Mouse (Mus musculus): ENCODE results near the gene Hnrnph3. TPM values are rescaled to one million over a fixed set of nuclear protein-coding genes. Genes with fewer than 3 reads are reported as not detected.

The Hnrnph3 gene
- polyA plus RNA-seq, 1 experiment: 25.0 TPM

DNA sequence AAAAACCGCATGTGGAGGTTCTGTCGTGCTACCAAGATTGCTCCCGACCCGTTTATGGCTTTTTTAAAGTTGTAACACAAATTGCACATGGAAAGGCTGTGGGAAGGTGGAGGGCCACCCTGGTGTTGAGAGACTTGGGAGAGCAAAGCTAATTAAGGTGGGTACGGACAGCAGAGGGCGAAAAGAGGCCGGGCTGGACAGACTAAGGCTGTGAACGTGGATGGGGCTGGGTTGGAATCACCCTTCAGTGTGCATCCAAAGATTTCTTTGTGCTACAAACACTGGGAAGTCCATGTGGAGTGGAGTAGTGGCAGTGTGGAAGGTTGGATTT, 528 bp upstream of the Hnrnph3 start:
- Histone ChIP-seq H3K4me1 (ENCODE audit: control insufficient read depth, insufficient read depth, low read length) (peaks cover 6% of the 10 kb centered on the region), H3K27ac (ENCODE audit: insufficient read depth, low read depth, low read length) (peak overlapping the region; percentile 89), H3K4me3 (ENCODE audit: insufficient read depth, low read depth, low read length) (peak overlapping the region; percentile 60), H3K36me3 (ENCODE audit: control insufficient read depth, insufficient read depth, low read length) (no peaks in the 10 kb centered on the region), H3K27me3 (replicated peaks; ENCODE audit: control insufficient read depth, insufficient read depth, low read length) (no peaks in the 10 kb centered on the region)
- no peak for TF ChIP-seq POLR2A (IDR thresholded peaks at IDR 0.05; ENCODE audit: low read depth, low read length)
- peak; percentile 64 for TF ChIP-seq CTCF (conservative IDR thresholded peaks at IDR 0.05; ENCODE audit: insufficient read depth, insufficient read length, low read depth, low read length)
- DNase-seq: peak; percentile 86
- under 1% methylated on average over 8 of the region's 8 CpGs for WGBS

DNA sequence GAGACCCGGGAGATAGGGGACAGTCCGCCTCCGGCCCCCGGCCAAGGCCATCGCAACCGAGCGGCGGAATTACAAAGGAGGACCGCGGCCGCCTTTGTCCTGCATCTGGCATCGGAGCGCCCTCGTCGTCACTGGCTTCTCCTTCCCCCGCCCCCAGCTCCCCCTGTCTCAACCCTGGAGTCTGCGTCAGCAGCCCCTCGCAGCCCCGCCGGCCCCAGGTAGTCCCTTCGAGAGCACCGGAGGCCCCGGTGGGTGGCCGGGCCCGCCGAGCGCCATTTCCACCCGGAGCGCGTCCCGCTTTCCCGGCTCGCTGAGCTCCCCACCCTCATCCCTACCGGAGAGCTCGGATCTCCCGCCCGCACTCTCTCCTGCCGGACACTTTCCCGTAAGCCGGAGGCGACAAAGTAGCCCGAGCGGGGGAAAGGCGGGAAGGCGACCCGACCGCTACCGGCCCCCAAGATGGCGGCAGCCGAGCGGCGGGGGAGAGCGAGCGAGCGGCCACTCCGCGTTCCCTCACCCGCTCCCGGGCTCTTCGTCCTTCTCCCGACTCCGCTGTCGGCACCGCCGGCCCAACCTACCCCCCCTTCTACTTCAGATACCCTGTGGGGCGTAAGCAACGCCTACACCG, 782 bp downstream of the Hnrnph3 start:
- TF ChIP-seq POLR2A (IDR thresholded peaks at IDR 0.05; ENCODE audit: low read depth, low read length) (no peak), CTCF (conservative IDR thresholded peaks at IDR 0.05; ENCODE audit: insufficient read depth, insufficient read length, low read depth, low read length) (no peak)
- no peaks in the 10 kb centered on the region for H3K36me3 ChIP-seq (ENCODE audit: control insufficient read depth, insufficient read depth, low read length)
- DNase-seq: peak; percentile 65
- WGBS: under 1% methylated on average over 67 of the region's 68 CpGs
- H3K27me3 ChIP-seq (replicated peaks; ENCODE audit: control insufficient read depth, insufficient read depth, low read length): no peaks in the 10 kb centered on the region
- H3K27ac ChIP-seq (ENCODE audit: insufficient read depth, low read depth, low read length): peak overlapping the region; percentile 99
- H3K4me3 ChIP-seq (ENCODE audit: insufficient read depth, low read depth, low read length): peak overlapping the region; percentile 92
- peaks cover 8% of the 10 kb centered on the region for H3K4me1 ChIP-seq (ENCODE audit: control insufficient read depth, insufficient read depth, low read length)

DNA sequence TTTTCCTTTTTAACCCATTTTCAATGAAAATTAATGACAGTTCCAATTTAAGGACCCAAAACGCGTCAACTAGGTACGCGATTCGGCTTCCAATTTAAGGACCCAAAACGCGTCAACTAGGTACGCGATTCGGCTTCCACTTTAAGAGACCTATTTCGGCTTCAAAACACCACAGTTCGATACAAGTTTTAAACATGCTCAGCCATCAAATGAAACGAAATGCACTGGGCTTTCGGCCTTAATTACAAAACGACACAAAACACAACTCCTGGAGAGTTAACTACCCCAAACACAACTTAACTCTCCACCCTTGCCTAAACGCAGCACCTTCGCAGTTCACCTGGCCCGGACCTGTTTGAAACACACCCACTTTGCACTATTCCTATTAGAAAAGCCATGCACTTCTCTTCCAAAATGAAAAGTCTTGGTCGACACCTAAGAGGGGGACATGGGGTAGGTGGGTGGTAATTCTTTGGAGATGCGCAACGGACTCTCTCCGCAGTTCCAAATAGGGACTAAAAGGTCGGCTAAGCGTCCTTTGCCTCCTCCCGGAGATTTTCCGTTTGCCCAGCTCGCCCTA, 1.4 kb downstream of the Hnrnph3 start:
- Histone ChIP-seq H3K27me3 (replicated peaks; ENCODE audit: control insufficient read depth, insufficient read depth, low read length) (no peaks in the 10 kb centered on the region), H3K4me1 (ENCODE audit: control insufficient read depth, insufficient read depth, low read length) (peaks cover 8% of the 10 kb centered on the region), H3K4me3 (ENCODE audit: insufficient read depth, low read depth, low read length) (peak overlapping the region; percentile 92), H3K27ac (ENCODE audit: insufficient read depth, low read depth, low read length) (peak overlapping the region; percentile 99), H3K36me3 (ENCODE audit: control insufficient read depth, insufficient read depth, low read length) (peaks cover 4% of the 10 kb centered on the region)
- TF ChIP-seq CTCF (conservative IDR thresholded peaks at IDR 0.05; ENCODE audit: insufficient read depth, insufficient read length, low read depth, low read length) (no peak), POLR2A (IDR thresholded peaks at IDR 0.05; ENCODE audit: low read depth, low read length) (no peak)
- under 1% methylated on average over 27 of the region's 27 CpGs for whole genome bisulfite sequencing
- peak; percentile 26 for DNase-seq

DNA sequence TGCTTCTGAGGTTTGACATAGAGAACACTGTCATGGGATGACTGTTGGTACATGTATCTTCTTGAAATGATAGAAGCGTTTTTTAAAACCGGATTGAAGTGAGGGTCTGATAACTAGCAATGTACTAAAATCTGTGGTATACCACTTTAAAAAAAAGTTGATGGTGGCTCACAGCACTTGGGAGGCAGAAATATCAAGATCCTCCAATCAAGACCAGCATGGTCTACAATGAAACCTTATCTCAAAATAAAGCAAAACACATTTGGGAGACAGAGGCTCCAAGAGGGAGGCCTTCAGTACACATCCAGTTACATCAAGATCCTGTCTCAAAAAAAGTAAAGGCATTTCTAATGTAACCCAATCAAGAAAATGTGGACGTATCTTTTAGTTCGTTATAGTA, 2.3 kb downstream of the Hnrnph3 start:
- H3K27ac ChIP-seq (ENCODE audit: insufficient read depth, low read depth, low read length): no peak overlapping the region
- 24% methylated on average over 4 of the region's 4 CpGs for WGBS
- peaks cover 8% of the 10 kb centered on the region for H3K36me3 ChIP-seq (ENCODE audit: control insufficient read depth, insufficient read depth, low read length)
- DNase-seq: no peak
- no peaks in the 10 kb centered on the region for H3K27me3 ChIP-seq (replicated peaks; ENCODE audit: control insufficient read depth, insufficient read depth, low read length)
- H3K4me3 ChIP-seq (ENCODE audit: insufficient read depth, low read depth, low read length): peak overlapping the region; percentile 35
- H3K4me1 ChIP-seq (ENCODE audit: control insufficient read depth, insufficient read depth, low read length): peaks cover 8% of the 10 kb centered on the region
- TF ChIP-seq POLR2A (IDR thresholded peaks at IDR 0.05; ENCODE audit: low read depth, low read length): no peak
- TF ChIP-seq CTCF (conservative IDR thresholded peaks at IDR 0.05; ENCODE audit: insufficient read depth, insufficient read length, low read depth, low read length): no peak

DNA sequence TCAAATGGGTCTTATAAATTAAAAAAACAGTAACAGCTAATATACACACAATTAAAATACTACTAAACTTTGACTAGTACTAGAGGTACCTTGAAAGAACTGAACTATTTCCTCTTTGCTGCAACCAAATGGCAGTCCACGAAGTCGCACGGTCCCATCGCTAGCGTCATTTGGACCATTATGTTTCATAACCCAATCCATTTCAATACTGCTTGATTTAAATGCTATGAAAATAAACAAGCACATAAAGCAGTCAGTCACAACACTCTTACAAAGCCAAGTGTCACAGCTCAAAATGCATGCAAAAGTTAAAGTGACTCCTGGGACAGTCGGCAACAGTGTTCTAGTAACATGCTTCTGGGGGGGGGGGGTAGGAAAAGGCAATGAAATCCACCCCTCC, 4.7 kb downstream of the Hnrnph3 start:
- Histone ChIP-seq H3K27me3 (replicated peaks; ENCODE audit: control insufficient read depth, insufficient read depth, low read length) (no peaks in the 10 kb centered on the region), H3K27ac (ENCODE audit: insufficient read depth, low read depth, low read length) (no peak overlapping the region), H3K36me3 (ENCODE audit: control insufficient read depth, insufficient read depth, low read length) (peaks cover 14% of the 10 kb centered on the region), H3K4me1 (ENCODE audit: control insufficient read depth, insufficient read depth, low read length) (peaks cover 8% of the 10 kb centered on the region; the same call in 1 of the 2 replicates), H3K4me3 (ENCODE audit: insufficient read depth, low read depth, low read length) (no peak overlapping the region)
- DNase-seq: peak; percentile 5
- 64% methylated on average over 6 of the region's 6 CpGs for WGBS
- TF ChIP-seq CTCF (conservative IDR thresholded peaks at IDR 0.05; ENCODE audit: insufficient read depth, insufficient read length, low read depth, low read length) (no peak), POLR2A (IDR thresholded peaks at IDR 0.05; ENCODE audit: low read depth, low read length) (no peak)

DNA sequence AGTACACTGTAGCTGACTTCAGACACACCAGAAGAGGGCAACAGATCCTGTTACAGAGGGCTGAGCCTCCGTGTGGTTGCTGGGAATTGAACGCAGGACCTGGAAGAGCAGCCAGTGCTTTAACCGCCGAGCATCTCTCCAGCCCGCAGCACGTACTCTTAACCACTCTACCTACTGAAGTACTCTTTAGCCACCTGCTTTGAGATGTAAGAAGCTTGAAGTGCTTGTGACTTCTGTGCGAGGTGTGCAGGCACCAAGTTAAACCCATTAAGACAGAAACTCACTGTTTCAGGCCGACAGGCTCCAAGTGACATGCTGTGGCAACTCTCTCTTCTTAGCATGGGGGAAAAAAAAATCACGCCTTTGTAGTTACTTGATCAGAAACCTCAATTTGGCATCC, 9.8 kb downstream of the Hnrnph3 start:
- H3K4me1 ChIP-seq (ENCODE audit: control insufficient read depth, insufficient read depth, low read length): 0 out of 2 replicates have a peak, but pooled peaks cover 2% of the 10 kb centered on the region
- no peak overlapping the region for H3K27ac ChIP-seq (ENCODE audit: insufficient read depth, low read depth, low read length)
- WGBS: 92% methylated on average over 9 of the region's 9 CpGs
- no peak overlapping the region for H3K4me3 ChIP-seq (ENCODE audit: insufficient read depth, low read depth, low read length)
- peaks cover 16% of the 10 kb centered on the region for H3K36me3 ChIP-seq (ENCODE audit: control insufficient read depth, insufficient read depth, low read length)
- TF ChIP-seq POLR2A (IDR thresholded peaks at IDR 0.05; ENCODE audit: low read depth, low read length): no peak
- TF ChIP-seq CTCF (conservative IDR thresholded peaks at IDR 0.05; ENCODE audit: insufficient read depth, insufficient read length, low read depth, low read length): no peak
- DNase-seq: no peak
- H3K27me3 ChIP-seq (replicated peaks; ENCODE audit: control insufficient read depth, insufficient read depth, low read length): no peaks in the 10 kb centered on the region

DNA sequence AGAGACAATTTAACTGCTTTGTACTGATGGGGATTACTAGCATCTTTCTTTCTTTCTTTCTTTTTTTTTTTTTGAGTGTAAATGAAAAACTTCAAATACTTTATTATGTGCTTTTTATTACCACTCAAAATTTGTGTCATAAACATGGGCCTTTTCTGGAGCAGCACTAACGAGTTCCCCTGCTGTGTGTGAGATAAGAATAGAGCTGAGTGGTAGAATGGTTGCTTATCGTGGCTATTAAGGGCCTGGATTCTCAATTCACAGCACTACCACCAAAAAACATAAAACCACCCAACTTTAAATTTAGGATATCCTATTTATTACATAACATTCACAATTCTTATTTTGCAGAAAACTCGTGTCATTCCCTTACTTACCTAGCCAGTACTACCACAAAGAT, 10.5 kb downstream of the Hnrnph3 start:
- 69% methylated on average over 3 of the region's 3 CpGs for WGBS

More for the DNA sequence above, 10.5 kb downstream of the Hnrnph3 start:
- no peak for TF ChIP-seq POLR2A (IDR thresholded peaks at IDR 0.05; ENCODE audit: low read depth, low read length)
- TF ChIP-seq CTCF (conservative IDR thresholded peaks at IDR 0.05; ENCODE audit: insufficient read depth, insufficient read length, low read depth, low read length): no peak
- Histone ChIP-seq H3K27ac (ENCODE audit: insufficient read depth, low read depth, low read length) (no peak overlapping the region), H3K36me3 (ENCODE audit: control insufficient read depth, insufficient read depth, low read length) (peaks cover 16% of the 10 kb centered on the region), H3K27me3 (replicated peaks; ENCODE audit: control insufficient read depth, insufficient read depth, low read length) (no peaks in the 10 kb centered on the region), H3K4me1 (ENCODE audit: control insufficient read depth, insufficient read depth, low read length) (no peaks in the 10 kb centered on the region), H3K4me3 (ENCODE audit: insufficient read depth, low read depth, low read length) (no peak overlapping the region)
- no peak for DNase-seq
